Mouse (Mus musculus) adrenal gland, postnatal 10 days (tissue): ENCODE measurements at regions not wholly inside any gene's neighbourhood (a gene's known extent, or its start where the extent isn't known, plus 50 kb on each side); places are given as distances from the start of the nearest gene placed in this dataset.

ENCODE experiments used
- DNase-seq: peaks from one replicate; pipeline ENCODE4 v3.0.0; 2021; ENCODE audit warnings: mixed read lengths

- DNase-seq: no peak
These were observed 175.4 kb downstream of the Cct6b start for GRCm38 (mm10) chr11:82588744-82589143.

DNA sequence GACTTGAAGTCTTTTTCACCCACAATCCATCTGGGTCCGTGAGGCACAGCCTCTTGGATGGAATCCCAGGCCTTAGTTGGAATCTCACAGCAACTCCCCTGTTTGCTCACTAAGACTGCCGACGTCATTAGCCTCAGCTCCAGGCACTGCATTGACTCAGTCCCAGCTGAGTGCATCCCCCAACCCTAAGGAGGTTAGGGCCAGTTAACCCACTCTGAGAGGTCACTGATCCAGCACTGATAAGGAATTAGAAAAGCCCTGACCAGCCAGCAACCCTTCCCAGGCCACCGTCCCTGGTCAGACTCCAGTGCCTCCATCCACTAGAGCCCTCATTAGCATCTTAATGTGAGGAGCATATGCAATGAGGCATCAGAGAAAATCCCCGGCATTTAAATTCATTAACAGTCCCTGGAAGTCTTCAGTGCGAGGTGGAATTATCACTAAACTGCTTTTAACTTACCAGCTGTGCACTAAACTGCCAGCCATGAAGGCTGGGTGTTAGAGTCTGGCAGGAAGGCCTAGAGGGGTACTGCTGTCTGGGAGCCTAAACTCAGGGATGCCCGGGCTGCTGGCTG is 184.2 kb downstream of the Cct6b start:
- DNase-seq: no peak

- no peak for DNase-seq
These were observed 187.3 kb downstream of the Tmem132e start for GRCm38 (mm10) chr11:82576019-82576418.

DNA sequence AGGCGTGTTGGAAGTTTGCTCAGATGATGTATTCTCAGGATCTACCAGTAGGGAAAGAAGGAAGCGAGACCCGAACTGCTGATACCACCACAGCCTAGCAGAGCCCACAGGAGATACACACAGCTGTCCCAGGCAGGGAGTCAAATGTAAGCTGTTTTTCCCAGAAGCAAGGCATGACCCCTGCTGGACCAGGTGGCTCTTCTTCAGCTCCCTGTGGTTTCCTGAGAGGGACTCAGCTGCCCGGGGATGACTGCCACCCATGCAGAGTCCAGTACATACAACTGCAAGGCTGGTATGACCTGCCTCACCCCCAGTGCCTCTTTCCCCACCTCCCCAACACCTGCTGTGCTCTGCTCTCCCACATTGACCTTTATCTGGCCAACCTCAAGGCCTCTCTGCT is 184.4 kb downstream of the Tmem132e start:
- no peak for DNase-seq

GRCm38 (mm10) chr11:82571525-82571924 is 182.8 kb downstream of the Tmem132e start:
- peak; percentile 11 for DNase-seq

- no peak for DNase-seq
These were observed 181.1 kb downstream of the Tmem132e start for GRCm38 (mm10) chr11:82569819-82570218.

GRCm38 (mm10) chr11:82568219-82568676 is 179.5 kb downstream of the Tmem132e start:
- no peak for DNase-seq

GRCm38 (mm10) chr11:82567014-82567685 is 178.4 kb downstream of the Tmem132e start:
- peak; percentile 39 for DNase-seq

- no peak for DNase-seq
These were observed 177.4 kb downstream of the Tmem132e start for GRCm38 (mm10) chr11:82566092-82566491.

- DNase-seq: no peak
These were observed 175.5 kb downstream of the Tmem132e start for GRCm38 (mm10) chr11:82564181-82564580.

DNA sequence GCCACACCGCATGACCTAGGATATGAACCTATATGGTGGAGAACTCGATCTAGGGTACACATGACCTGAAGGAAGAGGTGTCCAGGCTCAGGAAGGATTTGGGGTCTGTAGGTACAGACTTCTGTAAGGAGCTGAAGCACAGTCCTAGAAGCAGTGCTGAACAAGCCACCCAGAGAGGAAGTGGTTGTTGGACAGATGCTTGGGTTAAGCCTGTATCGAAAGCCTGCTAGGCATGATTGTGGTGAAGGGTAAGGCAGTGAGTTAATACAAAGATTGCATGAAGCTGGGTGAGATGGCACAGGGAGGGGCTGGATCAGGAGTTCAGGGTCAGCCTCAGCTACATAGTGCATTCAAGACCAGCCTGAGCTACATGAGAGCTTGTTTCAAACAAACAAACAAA is 153.3 kb downstream of the Tmem132e start:
- no peak for DNase-seq

DNA sequence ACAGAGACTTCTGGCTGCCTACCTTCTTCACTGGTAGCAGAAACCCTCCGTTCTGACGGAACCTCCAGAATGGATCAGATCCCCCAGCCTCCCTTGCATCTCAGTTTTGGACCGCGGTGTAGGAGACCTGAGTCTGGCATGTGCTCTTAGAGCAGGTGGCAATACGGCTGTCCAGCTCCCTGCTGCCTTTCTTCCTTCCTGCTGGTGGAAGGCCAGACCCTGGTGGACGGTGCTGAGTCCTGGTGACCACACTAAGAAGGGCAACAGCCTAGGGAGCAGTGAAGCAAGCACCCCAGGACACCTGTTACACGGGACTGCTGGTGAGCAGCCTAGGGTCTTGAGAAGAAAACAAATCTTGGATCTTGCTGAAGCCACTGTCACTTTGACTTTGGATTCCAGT is 152.7 kb downstream of the Tmem132e start:
- no peak for DNase-seq

- no peak for DNase-seq
These were observed 149.2 kb downstream of the Tmem132e start for GRCm38 (mm10) chr11:82537931-82538330.

- DNase-seq: no peak
These were observed 134.6 kb downstream of the Tmem132e start for GRCm38 (mm10) chr11:82523200-82523802.

DNA sequence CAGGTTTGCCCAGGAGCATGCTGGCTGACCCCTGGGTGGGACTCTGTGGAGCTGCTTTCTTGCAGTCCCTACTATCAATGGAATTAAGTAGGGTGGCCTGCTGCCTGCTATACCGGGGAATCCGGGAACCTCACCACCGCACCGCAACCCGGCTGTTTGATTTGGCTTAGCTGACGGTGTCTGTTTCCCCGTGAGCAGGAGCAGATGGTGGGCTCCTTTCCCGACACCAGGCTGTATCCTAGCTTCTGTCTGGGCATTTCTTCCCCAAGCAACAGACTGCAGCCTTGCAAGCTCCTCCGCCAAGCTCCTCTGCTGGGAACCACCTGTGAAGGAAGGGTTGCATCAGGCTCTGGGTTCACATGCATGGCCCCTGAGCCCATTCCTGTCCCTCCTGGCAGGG is 132.7 kb downstream of the Tmem132e start:
- DNase-seq: no peak

- no peak for DNase-seq
These were observed 130.0 kb downstream of the Tmem132e start for GRCm38 (mm10) chr11:82518691-82519090.

- peak; percentile 47 for DNase-seq
These were observed 125.9 kb downstream of the Tmem132e start for GRCm38 (mm10) chr11:82514526-82515144.

DNA sequence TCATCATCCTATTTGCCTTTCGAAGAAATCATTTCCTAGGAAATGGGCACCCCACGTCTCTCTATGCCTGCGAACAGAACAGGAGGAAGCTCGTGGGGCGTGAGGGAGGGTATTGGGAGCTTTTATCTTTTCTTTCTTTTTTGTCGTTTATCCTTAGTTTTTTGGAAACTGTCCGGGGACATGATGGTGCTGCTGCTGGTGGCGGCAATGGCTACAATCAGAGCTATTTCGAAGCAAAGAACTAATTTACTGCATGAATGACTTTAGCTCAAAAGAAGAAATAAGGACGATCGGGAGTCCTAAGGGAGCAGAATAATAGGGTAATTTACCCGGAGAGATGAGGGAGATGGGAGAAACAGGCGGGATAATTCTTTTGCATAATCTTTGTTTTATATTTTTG is 119.9 kb downstream of the Tmem132e start:
- no peak for DNase-seq
